Comparison of ENCODE assay signal across 9 mouse cellular contexts in the genomic region with DNA sequence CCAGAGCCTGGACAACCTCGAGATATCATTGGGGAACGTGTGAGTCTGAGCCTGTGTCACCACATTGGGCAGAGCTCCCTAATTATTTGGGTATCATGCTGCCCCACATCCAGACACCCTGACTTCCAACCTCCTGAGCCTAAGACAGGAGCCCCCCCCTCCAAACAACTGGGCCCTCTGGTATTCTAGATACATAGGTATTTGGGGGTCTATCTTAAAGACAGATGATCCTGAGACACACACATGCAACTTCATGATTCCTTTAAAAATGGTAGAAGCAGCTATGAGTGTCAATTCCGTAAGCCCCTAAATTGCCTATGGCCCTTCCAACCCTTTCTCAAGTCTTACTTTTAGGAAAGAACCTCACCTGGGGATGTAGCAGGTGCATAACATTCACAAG. TPM values are rescaled to one million over a fixed set of nuclear protein-coding genes. Genes with fewer than 3 reads are reported as not detected.
DNase-seq lines count a peak whose midpoint lies in the region; ATAC-seq and TF ChIP-seq lines count a peak whose summit lies in the region.
"Had no signal": no experiment of that assay in that cellular context is flagged by ENCODE, and none has a peak within 500 bp of the region (broad histone marks: within the 10 kb centered on the region; RNA-seq: fewer than 3 reads in every experiment).

No protein-coding gene starts in this region.

- H3K4me1 ChIP-seq in liver, embryonic 12.5 days = peaks cover 23% of the 10 kb centered on the region
- H3K4me1 ChIP-seq in embryonic facial prominence, embryonic 10.5 days = peaks cover 20% of the 10 kb centered on the region
- peaks cover 13% of the 10 kb centered on the region for H3K4me1 ChIP-seq in hindbrain, embryonic 12.5 days
- H3K4me1 ChIP-seq in midbrain, postnatal 0 days (ENCODE audit: insufficient read depth, low read length) = peaks cover 6% of the 10 kb centered on the region; the same call in 1 of the 2 replicates

- DNase-seq in liver = no peak
- no peak for DNase-seq in embryonic facial prominence, embryonic 10.5 days (ENCODE audit: low spot score)
- DNase-seq in midbrain, postnatal 0 days (ENCODE audit: low spot score) = no peak
- no peak for DNase-seq in right cerebral cortex, postnatal 25 days
- DNase-seq in left cerebral cortex, adult 18-20 months (ENCODE audit: low spot score in 2 of 2) = no peak
- DNase-seq in cerebellum, postnatal 10 days = no peak

- no peaks in the 10 kb centered on the region for H3K27me3 ChIP-seq in liver, embryonic 12.5 days (replicated peaks)
- no peaks in the 10 kb centered on the region for H3K27me3 ChIP-seq in embryonic facial prominence, embryonic 10.5 days (replicated peaks; ENCODE audit: low read depth, poor library complexity, severe bottlenecking)
- no peaks in the 10 kb centered on the region for H3K27me3 ChIP-seq in hindbrain, embryonic 12.5 days
- no peaks in the 10 kb centered on the region for H3K27me3 ChIP-seq in midbrain, postnatal 0 days (ENCODE audit: insufficient read depth, low read length)
- H3K27me3 ChIP-seq: lung, embryonic 15.5 days had no signal

- no peak for TF ChIP-seq CTCF in midbrain, postnatal 0 days (IDR thresholded peaks at IDR 0.05)

- H3K9me3 ChIP-seq in liver, embryonic 12.5 days (replicated peaks) = no peaks in the 10 kb centered on the region
- H3K9me3 ChIP-seq in embryonic facial prominence, embryonic 10.5 days = no peaks in the 10 kb centered on the region
- H3K9me3 ChIP-seq in hindbrain, embryonic 12.5 days (replicated peaks) = no peaks in the 10 kb centered on the region; the same call in 1 of the 2 replicates
- no peaks in the 10 kb centered on the region for H3K9me3 ChIP-seq in midbrain, postnatal 0 days (ENCODE audit: low read length)
- H3K9me3 ChIP-seq: lung, embryonic 15.5 days had no signal

- WGBS in liver, embryonic 12.5 days (ENCODE audit: insufficient replicate concordance) = 40% methylated on average over 3 of the region's 3 CpGs
- 75% methylated on average over 3 of the region's 3 CpGs for WGBS in embryonic facial prominence, embryonic 10.5 days
- WGBS in hindbrain, embryonic 12.5 days = 68% methylated on average over 3 of the region's 3 CpGs
- WGBS in midbrain, postnatal 0 days = 61% methylated on average over 3 of the region's 3 CpGs

- peaks cover 70% of the 10 kb centered on the region for H3K36me3 ChIP-seq in liver, embryonic 12.5 days
- H3K36me3 ChIP-seq in embryonic facial prominence, embryonic 10.5 days (replicated peaks) = peaks cover 78% of the 10 kb centered on the region
- peaks cover 58% of the 10 kb centered on the region for H3K36me3 ChIP-seq in hindbrain, embryonic 12.5 days
- peaks cover 56% of the 10 kb centered on the region for H3K36me3 ChIP-seq in midbrain, postnatal 0 days (ENCODE audit: insufficient read depth, low read length)

- H3K9ac ChIP-seq in liver, embryonic 12.5 days = no peak overlapping the region
- H3K9ac ChIP-seq in hindbrain, embryonic 12.5 days = peak overlapping the region; percentile 35; the same call in 1 of the 2 replicates
- no peak overlapping the region for H3K9ac ChIP-seq in midbrain, postnatal 0 days (replicated peaks; ENCODE audit: low read length, poor library complexity, severe bottlenecking)

- ATAC-seq in liver, embryonic 12.5 days = no peak
- ATAC-seq in hindbrain, embryonic 12.5 days (ENCODE audit: low FRiP score) = no peak
- no peak for ATAC-seq in midbrain, postnatal 0 days (ENCODE audit: low FRiP score)

- no peak overlapping the region for H3K27ac ChIP-seq in liver, embryonic 12.5 days
- H3K27ac ChIP-seq in embryonic facial prominence, embryonic 10.5 days (replicated peaks) = no peak overlapping the region
- no peak overlapping the region for H3K27ac ChIP-seq in hindbrain, embryonic 12.5 days
- no peak overlapping the region for H3K27ac ChIP-seq in midbrain, postnatal 0 days (ENCODE audit: low read depth, low read length)
- H3K27ac ChIP-seq: lung, embryonic 15.5 days had no signal

- no peak overlapping the region for H3K4me3 ChIP-seq in liver, embryonic 12.5 days
- peak overlapping the region; percentile 58; the same call in 1 of the 2 replicates for H3K4me3 ChIP-seq in embryonic facial prominence, embryonic 10.5 days
- H3K4me3 ChIP-seq in hindbrain, embryonic 12.5 days = peak overlapping the region; percentile 44; the same call in 1 of the 2 replicates
- H3K4me3 ChIP-seq in midbrain, postnatal 0 days (ENCODE audit: low read depth, low read length) = no peak overlapping the region

- peak overlapping the region; percentile 98 for H3K4me2 ChIP-seq in liver, embryonic 12.5 days
- peak overlapping the region; percentile 67 for H3K4me2 ChIP-seq in hindbrain, embryonic 12.5 days (replicated peaks)
- H3K4me2 ChIP-seq in midbrain, postnatal 0 days (ENCODE audit: low read depth, low read length, poor library complexity, severe bottlenecking) = peak overlapping the region; percentile 87

RNA-seq across cellular contexts. Expression of gene Gmip, which starts 1.3 kb away (rescaled TPM):
- polyA plus RNA-seq in liver, embryonic 12.5 days (2016; fragmentation: Nextera tagmentation; extraction: Ambion mirVana) = 5.4 and 6.6 TPM in 2 replicates
- 9.6 and 10.6 TPM in 2 replicates for polyA plus RNA-seq in embryonic facial prominence, embryonic 10.5 days (2016; fragmentation: Nextera tagmentation; extraction: Ambion mirVana)
- 17.9 and 23.3 TPM in 2 replicates for polyA plus RNA-seq in hindbrain, embryonic 12.5 days (2016; fragmentation: Nextera tagmentation; extraction: Ambion mirVana)
- 53.9 and 71.2 TPM in 2 replicates for total RNA-seq in midbrain, postnatal 0 days (2014; rRNA removed)
- polyA plus RNA-seq in midbrain, postnatal 0 days (2015; fragmentation: Nextera tagmentation; extraction: Ambion mirVana) = 33.7 and 37.6 TPM in 2 replicates
- 10 to 100 TPM in 1 of 2 experiments, 1 to 10 TPM in 1; 9.0 to 12.8 TPM for total RNA-seq in left cerebral cortex, adult 18-20 months (2021)

RNA-seq across cellular contexts. Expression of gene Lpar2, which starts 12.4 kb away (rescaled TPM):
- 0.12 and 0.20 TPM in 2 replicates for polyA plus RNA-seq in liver, embryonic 12.5 days (2016; fragmentation: Nextera tagmentation; extraction: Ambion mirVana)
- 1.0 and 1.1 TPM in 2 replicates for polyA plus RNA-seq in embryonic facial prominence, embryonic 10.5 days (2016; fragmentation: Nextera tagmentation; extraction: Ambion mirVana)
- 0.57 and 0.70 TPM in 2 replicates for polyA plus RNA-seq in hindbrain, embryonic 12.5 days (2016; fragmentation: Nextera tagmentation; extraction: Ambion mirVana)
- 5.4 and 7.7 TPM in 2 replicates for total RNA-seq in midbrain, postnatal 0 days (2014; rRNA removed)
- polyA plus RNA-seq in midbrain, postnatal 0 days (2015; fragmentation: Nextera tagmentation; extraction: Ambion mirVana) = 0.44 and 0.63 TPM in 2 replicates
- under 1 TPM; 0.59 to 0.60 TPM for total RNA-seq in left cerebral cortex, adult 18-20 months (2021)

RNA-seq across cellular contexts. Expression of gene Zfp866, which starts 18.8 kb away (rescaled TPM):
- 10.9 and 12.3 TPM in 2 replicates for polyA plus RNA-seq in liver, embryonic 12.5 days (2016; fragmentation: Nextera tagmentation; extraction: Ambion mirVana)
- polyA plus RNA-seq in embryonic facial prominence, embryonic 10.5 days (2016; fragmentation: Nextera tagmentation; extraction: Ambion mirVana) = 33.3 and 34.7 TPM in 2 replicates
- polyA plus RNA-seq in hindbrain, embryonic 12.5 days (2016; fragmentation: Nextera tagmentation; extraction: Ambion mirVana) = 42.7 and 42.8 TPM in 2 replicates
- 44.7 and 53.4 TPM in 2 replicates for total RNA-seq in midbrain, postnatal 0 days (2014; rRNA removed)
- polyA plus RNA-seq in midbrain, postnatal 0 days (2015; fragmentation: Nextera tagmentation; extraction: Ambion mirVana) = 19.2 and 20.0 TPM in 2 replicates
- total RNA-seq in left cerebral cortex, adult 18-20 months (2021) = 10 to 100 TPM; 26.6 to 27.8 TPM

RNA-seq across cellular contexts. Expression of gene Atp13a1, which starts 18.9 kb away (rescaled TPM):
- 32.8 and 33.9 TPM in 2 replicates for polyA plus RNA-seq in liver, embryonic 12.5 days (2016; fragmentation: Nextera tagmentation; extraction: Ambion mirVana)
- 59.8 and 65.8 TPM in 2 replicates for polyA plus RNA-seq in embryonic facial prominence, embryonic 10.5 days (2016; fragmentation: Nextera tagmentation; extraction: Ambion mirVana)
- 55.7 and 55.9 TPM in 2 replicates for polyA plus RNA-seq in hindbrain, embryonic 12.5 days (2016; fragmentation: Nextera tagmentation; extraction: Ambion mirVana)
- total RNA-seq in midbrain, postnatal 0 days (2014; rRNA removed) = 77.7 and 92.7 TPM in 2 replicates
- polyA plus RNA-seq in midbrain, postnatal 0 days (2015; fragmentation: Nextera tagmentation; extraction: Ambion mirVana) = 44.6 and 46.4 TPM in 2 replicates
- 10 to 100 TPM; 36.2 to 36.4 TPM for total RNA-seq in left cerebral cortex, adult 18-20 months (2021)

RNA-seq across cellular contexts. Expression of gene Pbx4, which starts 22.5 kb away (rescaled TPM):
- 3.1 and 3.2 TPM in 2 replicates for polyA plus RNA-seq in liver, embryonic 12.5 days (2016; fragmentation: Nextera tagmentation; extraction: Ambion mirVana)
- polyA plus RNA-seq in embryonic facial prominence, embryonic 10.5 days (2016; fragmentation: Nextera tagmentation; extraction: Ambion mirVana) = 17.1 and 18.0 TPM in 2 replicates
- 36.4 and 39.0 TPM in 2 replicates for polyA plus RNA-seq in hindbrain, embryonic 12.5 days (2016; fragmentation: Nextera tagmentation; extraction: Ambion mirVana)
- 35.7 and 43.9 TPM in 2 replicates for total RNA-seq in midbrain, postnatal 0 days (2014; rRNA removed)
- 91.0 and 98.8 TPM in 2 replicates for polyA plus RNA-seq in midbrain, postnatal 0 days (2015; fragmentation: Nextera tagmentation; extraction: Ambion mirVana)
- 10 to 100 TPM; 14.1 to 17.8 TPM for total RNA-seq in left cerebral cortex, adult 18-20 months (2021)

Comparison
In these comparisons a context has a peak if more than half of its experiments do, and no peak if none do; other contexts are left out.
1. H3K4me3 ChIP-seq: peak in embryonic facial prominence, embryonic 10.5 days (single experiment) and hindbrain, embryonic 12.5 days (single experiment); none in liver, embryonic 12.5 days (single experiment) and midbrain, postnatal 0 days (single experiment).
2. Peak in every context shown above with its lines, with median percentiles within 50 percentile points of each other: H3K4me2 ChIP-seq.